Mouse (Mus musculus) heart, adult 2 months (tissue): ENCODE data around the gene Rfc2.

ENCODE experiments used
- CTCF ChIP-seq: fragments of 200-600 bp; IDR thresholded peaks from 2 replicates; pipeline ENCODE4 v1.8.1; 2022; ENCODE audit warnings: antibody characterized with exemption, mild to moderate bottlenecking, moderate library complexity
- EP300 ChIP-seq: fragments of 200-500 bp; IDR thresholded peaks from 2 replicates; pipeline ENCODE4 v1.6.1; 2011; ENCODE audit warnings: low read depth, low read length, control low read depth; ENCODE audit not compliant: insufficient read depth

DNA sequence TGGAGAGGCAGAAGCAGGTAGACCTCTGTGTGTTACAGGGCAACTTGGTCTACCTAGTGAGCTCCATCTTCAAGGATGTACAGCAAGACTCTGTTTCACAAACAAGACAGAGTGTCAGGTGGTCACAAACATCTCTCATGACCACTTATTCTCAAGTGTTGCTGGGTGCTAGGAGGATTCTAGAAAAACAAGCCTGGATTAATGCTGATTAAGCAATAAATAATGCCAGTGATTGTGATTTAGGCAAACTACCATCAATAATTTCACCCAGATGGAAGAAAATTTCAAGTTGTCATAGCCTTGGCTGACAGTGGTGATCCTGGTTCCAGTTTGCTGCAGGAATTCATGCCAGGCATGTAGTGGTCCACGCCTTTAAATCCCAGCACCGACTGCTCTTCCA is 16.9 kb upstream of the Rfc2 start:
- TF ChIP-seq CTCF = no peak
- no peak for TF ChIP-seq EP300
